Mouse (Mus musculus) stomach, embryonic 16.5 days (tissue): ENCODE data around the gene Fgd3. TPM values are rescaled to one million over a fixed set of nuclear protein-coding genes. Genes with fewer than 3 reads are reported as not detected.

Experiments
- ATAC-seq: fragments of 200-750 bp; cut with Nextera tagmentation; 2 replicates; pipeline ENCODE4 v1.8.0; 2017; ENCODE audit warnings: moderate number of reproducible peaks, moderate TSS enrichment; ENCODE audit not compliant: insufficient read depth, low FRiP score
- H3K27ac ChIP-seq: fragments of 300-500 bp; sonication (generic); 2 replicates; pipeline ENCODE4 v1.5.1; 2014; ENCODE audit warnings: low read length
- H3K27me3 ChIP-seq: fragments of 300-500 bp; sonication (generic); 2 replicates; pipeline ENCODE4 v1.6.1; 2014; ENCODE audit warnings: low read length, control low read depth, mixed read lengths; ENCODE audit not compliant: control insufficient read depth, insufficient read depth
- H3K36me3 ChIP-seq: fragments of 300-500 bp; sonication (generic); 2 replicates; pipeline ENCODE4 v1.6.1; 2014; ENCODE audit warnings: low read length; ENCODE audit not compliant: control insufficient read depth, insufficient read depth
- H3K4me1 ChIP-seq: fragments of 300-500 bp; sonication (generic); 2 replicates; pipeline ENCODE4 v1.6.1; 2014; ENCODE audit warnings: low read length, control low read depth, mixed read lengths; ENCODE audit not compliant: control insufficient read depth, insufficient read depth
- H3K4me2 ChIP-seq: fragments of 300-500 bp; sonication (generic); 2 replicates; pipeline ENCODE4 v1.6.1; 2014; ENCODE audit warnings: low read depth, low read length, mixed read lengths
- H3K4me3 ChIP-seq: fragments of 300-500 bp; sonication (generic); replicated peaks from 2 replicates; pipeline ENCODE4 v1.5.1; 2014; ENCODE audit warnings: mild to moderate bottlenecking, low read length
- H3K9ac ChIP-seq: fragments of 300-500 bp; sonication (generic); 2 replicates; pipeline ENCODE4 v1.6.1; 2014; ENCODE audit warnings: low read length
- H3K9me3 ChIP-seq: fragments of 300-500 bp; sonication (generic); replicated peaks from 2 replicates; pipeline ENCODE4 v1.6.1; 2016; ENCODE audit warnings: low read length, control low read depth; ENCODE audit not compliant: control insufficient read depth
- WGBS: fragments of 180-500 bp; shearing (Covaris S2); extraction: QIAGEN DNeasy Blood & Tissue Kit; methylation state at CpG from one replicate; pipeline ENCODE4 v1.1.7; 2014; 5-methylcytosine and 5-hydroxymethylcytosine counted together
- polyA plus RNA-seq: library from polyadenylated mRNA; unstranded; fragments of >200 nt; fragmentation: Nextera tagmentation; extraction: Ambion mirVana; gene quantifications from 2 replicates; pipeline ENCODE4 v1.2.1, GENCODE M21; 2015

The Fgd3 gene
- polyA plus RNA-seq, 1 experiment from 2014 or later: 0.40 TPM

GRCm38 (mm10) chr13:49237617-49238016 lies 82.5 kb downstream of the Fgd3 start:
- H3K9ac ChIP-seq: no peak overlapping the region
- H3K9me3 ChIP-seq: no peaks in the 10 kb centered on the region
- no peaks in the 10 kb centered on the region for H3K4me1 ChIP-seq
- no peak overlapping the region for H3K27ac ChIP-seq
- H3K4me2 ChIP-seq: no peak overlapping the region
- ATAC-seq: no peak
- 84% methylated on average over 8 of the region's 8 CpGs for WGBS
- no peak overlapping the region for H3K4me3 ChIP-seq
- no peaks in the 10 kb centered on the region for H3K27me3 ChIP-seq
- H3K36me3 ChIP-seq: no peaks in the 10 kb centered on the region

- ATAC-seq: no peak
- Histone ChIP-seq H3K4me3 (no peak overlapping the region), H3K36me3 (no peaks in the 10 kb centered on the region), H3K27ac (no peak overlapping the region), H3K9ac (no peak overlapping the region), H3K4me2 (no peak overlapping the region), H3K27me3 (no peaks in the 10 kb centered on the region), H3K9me3 (no peaks in the 10 kb centered on the region), H3K4me1 (no peaks in the 10 kb centered on the region)
- WGBS: 89% methylated on average over 4 of the region's 4 CpGs
Observed at GRCm38 (mm10) chr13:49234711-49235110, 85.4 kb downstream of the Fgd3 start.

- Histone ChIP-seq H3K27me3 (no peaks in the 10 kb centered on the region), H3K4me1 (no peaks in the 10 kb centered on the region), H3K4me2 (no peak overlapping the region), H3K4me3 (no peak overlapping the region), H3K9me3 (no peaks in the 10 kb centered on the region), H3K27ac (no peak overlapping the region), H3K9ac (no peak overlapping the region), H3K36me3 (no peaks in the 10 kb centered on the region)
- ATAC-seq: no peak
- 85% methylated on average over 8 of the region's 8 CpGs for WGBS
Observed at GRCm38 (mm10) chr13:49233792-49234572, 86.1 kb downstream of the Fgd3 start.

GRCm38 (mm10) chr13:49225633-49226032 lies 94.5 kb downstream of the Fgd3 start:
- H3K9me3 ChIP-seq: no peaks in the 10 kb centered on the region
- no peak overlapping the region for H3K9ac ChIP-seq
- H3K27ac ChIP-seq: no peak overlapping the region
- no peak for ATAC-seq
- H3K4me3 ChIP-seq: no peak overlapping the region
- no peaks in the 10 kb centered on the region for H3K27me3 ChIP-seq
- H3K4me1 ChIP-seq: no peaks in the 10 kb centered on the region
- H3K36me3 ChIP-seq: no peaks in the 10 kb centered on the region
- no peak overlapping the region for H3K4me2 ChIP-seq
- 47% methylated on average over 4 of the region's 4 CpGs for WGBS

- Histone ChIP-seq H3K27me3 (no peaks in the 10 kb centered on the region), H3K9ac (no peak overlapping the region), H3K4me2 (no peak overlapping the region), H3K27ac (no peak overlapping the region), H3K36me3 (no peaks in the 10 kb centered on the region), H3K4me3 (no peak overlapping the region), H3K4me1 (no peaks in the 10 kb centered on the region), H3K9me3 (no peaks in the 10 kb centered on the region)
- WGBS: 60% methylated on average over 3 of the region's 3 CpGs
- no peak for ATAC-seq
Observed at GRCm38 (mm10) chr13:49225159-49225558, 95.0 kb downstream of the Fgd3 start.

- H3K9ac ChIP-seq: no peak overlapping the region
- H3K4me2 ChIP-seq: peak overlapping the region; percentile 28; the same call in 1 of the 2 replicates
- no peaks in the 10 kb centered on the region for H3K9me3 ChIP-seq
- no peaks in the 10 kb centered on the region for H3K36me3 ChIP-seq
- WGBS: 29% methylated on average over 6 of the region's 6 CpGs
- no peak for ATAC-seq
- no peaks in the 10 kb centered on the region for H3K27me3 ChIP-seq
- H3K4me3 ChIP-seq: no peak overlapping the region
- no peak overlapping the region for H3K27ac ChIP-seq
- no peaks in the 10 kb centered on the region for H3K4me1 ChIP-seq
Observed at GRCm38 (mm10) chr13:49224729-49225128, 95.4 kb downstream of the Fgd3 start.

GRCm38 (mm10) chr13:49224314-49224713 lies 95.8 kb downstream of the Fgd3 start:
- H3K9ac ChIP-seq: no peak overlapping the region
- H3K4me1 ChIP-seq: no peaks in the 10 kb centered on the region
- H3K27me3 ChIP-seq: no peaks in the 10 kb centered on the region
- WGBS: 14% methylated on average over 10 of the region's 10 CpGs
- H3K36me3 ChIP-seq: no peaks in the 10 kb centered on the region
- no peak overlapping the region for H3K4me3 ChIP-seq
- no peak for ATAC-seq
- H3K9me3 ChIP-seq: no peaks in the 10 kb centered on the region
- H3K27ac ChIP-seq: no peak overlapping the region
- H3K4me2 ChIP-seq: peak overlapping the region; percentile 28; the same call in 1 of the 2 replicates

- Histone ChIP-seq H3K27me3 (no peaks in the 10 kb centered on the region), H3K4me2 (no peak overlapping the region), H3K9ac (no peak overlapping the region), H3K4me3 (no peak overlapping the region), H3K9me3 (no peaks in the 10 kb centered on the region), H3K4me1 (peaks cover 6% of the 10 kb centered on the region; the same call in 1 of the 2 replicates), H3K27ac (no peak overlapping the region), H3K36me3 (no peaks in the 10 kb centered on the region)
- WGBS: 21% methylated on average over 5 of the region's 5 CpGs
- ATAC-seq: no peak
Observed at GRCm38 (mm10) chr13:49220912-49221311, 99.2 kb downstream of the Fgd3 start.

- H3K36me3 ChIP-seq: no peaks in the 10 kb centered on the region
- no peak overlapping the region for H3K27ac ChIP-seq
- no peak overlapping the region for H3K4me3 ChIP-seq
- no peak overlapping the region for H3K4me2 ChIP-seq
- ATAC-seq: no peak
- peaks cover 14% of the 10 kb centered on the region for H3K4me1 ChIP-seq
- H3K9ac ChIP-seq: no peak overlapping the region
- H3K27me3 ChIP-seq: no peaks in the 10 kb centered on the region
- 83% methylated on average over 4 of the region's 4 CpGs for WGBS
- H3K9me3 ChIP-seq: no peaks in the 10 kb centered on the region
Observed at GRCm38 (mm10) chr13:49219367-49219766, 100.7 kb downstream of the Fgd3 start.
